Mouse (Mus musculus): ENCODE results near the gene Sco2.

Sco2 gene

GRCm38 (mm10) chr15:89373027-89373761, 452 bp downstream of the Sco2 start:
- DNase-seq: peak; percentile 87

- peak; percentile 42 for DNase-seq
Observed at GRCm38 (mm10) chr15:89372536-89372935, 1.1 kb downstream of the Sco2 start.

GRCm38 (mm10) chr15:89372068-89372467, 1.6 kb downstream of the Sco2 start:
- DNase-seq: peak; percentile 45

- peak; percentile 94 for DNase-seq
Observed at GRCm38 (mm10) chr15:89365141-89365551, 8.5 kb downstream of the Sco2 start.

DNA sequence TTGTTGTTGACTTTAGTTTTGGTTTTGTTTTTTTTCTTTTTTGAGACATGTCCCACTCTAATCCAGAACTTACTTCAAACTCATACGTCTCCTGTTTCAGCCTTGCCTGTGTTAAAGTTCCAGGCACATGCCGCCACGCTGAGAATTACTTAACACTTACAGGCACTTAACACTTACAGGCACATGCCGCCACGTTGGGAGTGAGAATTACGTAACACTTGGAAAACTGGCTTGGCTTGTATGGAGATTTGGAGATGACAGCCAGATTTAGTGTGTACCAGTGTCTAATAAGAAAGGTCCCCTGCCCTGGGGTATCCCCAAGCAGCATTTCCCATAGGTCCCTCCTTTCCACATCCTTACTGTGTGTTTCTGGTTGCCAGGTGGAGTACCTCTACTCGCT, 10.6 kb downstream of the Sco2 start:
- no peak for DNase-seq

- DNase-seq: no peak
Observed at GRCm38 (mm10) chr15:89358784-89359183, 14.9 kb downstream of the Sco2 start.

DNA sequence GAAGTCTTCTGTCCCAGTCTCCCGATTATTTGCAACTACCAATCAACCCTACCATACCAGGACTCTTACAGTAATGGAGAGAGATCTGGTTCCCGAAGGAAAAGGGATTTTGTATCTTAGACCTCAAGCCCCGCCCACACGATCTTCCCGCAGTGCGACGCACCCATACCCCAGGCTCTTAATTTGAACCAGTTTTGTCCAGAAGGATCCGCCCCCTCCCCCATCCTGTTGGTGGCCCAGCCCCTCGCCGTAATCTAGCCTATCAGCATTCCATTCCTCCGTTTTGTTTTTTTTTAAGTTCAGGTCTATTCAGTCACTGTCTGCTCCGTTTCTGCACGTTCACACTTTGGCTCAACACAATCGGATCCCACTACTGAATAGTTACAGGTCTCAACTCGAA, 17.3 kb downstream of the Sco2 start:
- DNase-seq: peak; percentile 65

DNA sequence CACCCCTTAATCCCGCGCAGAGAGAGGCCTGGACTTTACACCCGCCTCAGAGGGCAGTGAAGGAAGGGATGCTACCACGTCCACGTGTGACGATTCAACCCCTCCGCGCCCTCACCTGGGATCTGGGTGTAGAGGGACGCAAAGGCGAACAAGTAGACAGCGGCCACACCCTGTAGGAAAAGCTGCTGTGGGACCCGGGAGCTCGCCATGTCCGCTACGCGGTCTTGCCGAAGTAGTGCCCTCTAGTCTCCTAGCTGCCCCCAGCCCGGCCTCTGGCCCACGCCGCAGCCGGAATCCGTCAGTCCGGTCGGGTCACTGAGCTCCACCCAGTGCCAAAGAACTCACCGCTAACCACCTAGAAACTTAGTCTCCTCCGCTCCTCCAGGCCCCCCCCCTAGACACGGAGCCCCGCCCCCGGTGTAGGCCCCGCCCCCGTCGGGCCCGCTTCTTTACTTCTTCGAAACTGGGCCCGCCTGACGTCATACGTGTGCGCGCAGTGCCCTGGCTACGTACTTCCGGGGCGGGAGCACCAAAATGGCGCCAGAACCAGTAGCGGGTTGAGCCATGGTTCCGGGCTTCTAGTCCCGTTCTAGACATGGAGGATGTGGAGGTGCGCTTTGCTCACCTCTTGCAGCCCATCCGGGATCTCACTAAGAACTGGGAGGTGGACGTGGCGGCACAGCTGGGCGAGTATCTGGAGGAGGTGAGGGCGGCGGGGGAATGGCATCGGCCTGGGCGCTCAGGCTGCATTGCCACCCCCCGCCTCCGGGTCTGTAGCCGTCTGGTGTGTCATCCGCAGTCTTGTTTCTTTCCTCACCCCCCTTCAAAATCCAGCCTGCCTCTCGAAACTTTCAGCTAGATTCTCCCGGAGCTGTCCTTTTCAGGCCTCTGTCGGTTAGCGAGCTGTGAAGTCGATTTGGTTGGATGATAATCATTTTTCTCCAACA, 18.1 kb downstream of the Sco2 start, which contains the start of the genes Lmf2 and Ncaph2:
Gene Lmf2 (minus strand): TSS at position 419 of the 947 bp plus-strand sequence.
Gene Ncaph2 (plus strand): TSS at position 479 of the 947 bp plus-strand sequence.
- peak; percentile 94 for DNase-seq

- DNase-seq: peak; percentile 50
Observed at GRCm38 (mm10) chr15:89354455-89354854, 19.2 kb downstream of the Sco2 start.

- DNase-seq: peak; percentile 33
Observed at GRCm38 (mm10) chr15:89353837-89354236, 19.8 kb downstream of the Sco2 start.

GRCm38 (mm10) chr15:89352795-89353194, 20.9 kb downstream of the Sco2 start:
- DNase-seq: no peak

- no peak for DNase-seq
Observed at GRCm38 (mm10) chr15:89352054-89352453, 21.6 kb downstream of the Sco2 start.

DNA sequence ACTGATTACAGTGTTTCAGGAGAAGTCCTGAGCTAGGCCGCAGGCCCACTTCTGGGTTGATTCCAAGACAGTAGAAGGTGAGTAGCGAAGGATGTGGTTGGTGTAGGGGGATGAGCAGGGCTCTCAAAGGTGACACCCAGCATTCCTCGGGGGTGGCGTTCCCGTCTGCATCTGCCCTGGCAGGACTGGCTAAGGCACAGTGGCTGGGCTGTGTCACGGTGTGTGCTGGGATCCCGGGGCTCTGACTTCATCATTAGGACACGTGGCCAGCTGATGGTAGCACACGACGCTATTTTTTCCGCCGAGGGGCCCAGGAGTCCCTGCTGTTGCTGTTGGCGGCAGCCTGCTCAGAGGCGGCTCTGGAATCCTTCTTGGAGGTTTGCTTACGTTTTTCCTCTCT, 22.3 kb downstream of the Sco2 start:
- DNase-seq: no peak

DNA sequence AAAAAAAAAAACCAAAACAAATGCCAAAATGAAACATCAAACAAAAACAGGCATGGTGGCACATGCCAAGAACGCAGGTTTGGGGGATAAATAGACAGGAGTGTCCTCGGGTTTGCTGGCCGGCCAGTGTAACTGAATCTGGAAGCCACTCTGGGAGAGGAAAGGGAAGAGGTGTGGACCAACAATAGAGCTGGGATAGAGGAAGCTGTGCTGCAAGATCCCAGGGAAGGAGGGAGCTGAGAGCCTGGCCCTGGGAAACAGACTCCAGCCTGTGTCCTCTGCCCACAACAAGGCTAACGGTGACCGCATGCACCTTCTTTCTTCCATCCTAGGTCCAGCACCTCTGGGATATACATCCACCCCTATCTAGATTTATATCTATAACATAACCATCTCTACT, 23.2 kb downstream of the Sco2 start:
- no peak for DNase-seq

DNA sequence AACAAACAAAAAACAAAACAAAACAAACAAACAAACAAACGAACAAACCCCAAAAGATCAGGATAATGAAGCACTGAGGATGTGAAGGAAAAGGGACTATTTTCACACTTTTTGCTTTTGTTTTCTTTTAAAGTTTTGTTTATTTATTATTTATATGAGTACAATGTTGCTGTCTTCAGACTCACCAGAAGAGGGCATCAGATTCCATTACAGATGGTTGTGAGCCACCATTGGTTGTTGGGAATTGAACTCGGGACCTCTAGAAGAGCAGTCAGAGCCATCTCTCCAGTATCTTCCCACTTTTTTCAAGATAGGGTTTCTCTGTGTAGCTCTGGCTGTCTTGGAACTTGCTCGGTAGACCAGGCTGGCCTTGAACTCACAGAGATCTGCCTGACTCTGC, 30.3 kb downstream of the Sco2 start:
- DNase-seq: no peak

DNA sequence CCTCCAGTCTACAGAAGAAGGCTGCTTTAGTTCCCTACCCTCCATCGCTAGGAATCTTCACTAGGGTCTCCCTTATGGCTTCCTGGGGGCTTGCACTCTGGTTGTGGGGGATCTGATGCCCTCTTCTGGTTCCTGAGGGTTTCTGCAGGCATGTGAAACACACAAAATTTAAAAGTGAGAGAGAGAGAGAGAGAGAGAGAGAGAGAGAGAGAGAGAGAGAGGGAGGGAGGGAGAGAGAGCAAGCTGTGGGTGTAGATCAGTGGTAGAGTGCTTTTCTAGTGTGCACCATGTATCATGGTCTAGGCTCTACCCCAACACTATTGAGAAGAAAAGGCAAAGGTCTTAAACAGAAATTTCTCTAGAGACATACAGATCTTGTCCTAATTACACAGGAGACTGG, 32.0 kb downstream of the Sco2 start:
- no peak for DNase-seq

- DNase-seq: no peak
Observed at GRCm38 (mm10) chr15:89340136-89340535, 33.5 kb downstream of the Sco2 start.

DNA sequence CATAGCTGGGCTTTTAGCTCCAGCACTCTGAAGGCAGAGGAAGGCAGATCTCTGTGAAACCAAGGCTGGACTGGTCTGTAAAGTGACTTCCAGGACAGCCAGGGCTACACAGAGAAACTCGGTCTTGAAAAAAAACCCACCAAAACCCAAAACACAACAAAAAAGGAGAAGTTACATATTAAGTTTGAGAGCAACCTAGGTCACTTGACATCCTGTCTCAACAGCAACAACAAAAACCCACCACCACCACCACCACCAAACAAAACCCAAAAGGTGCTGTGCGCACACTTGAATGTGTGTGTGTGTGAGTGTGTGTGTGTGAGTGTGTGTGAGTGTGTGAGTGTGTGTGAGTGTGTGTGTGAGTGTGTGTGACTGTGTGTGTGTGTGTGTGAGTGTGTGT, 34.0 kb downstream of the Sco2 start:
- DNase-seq: no peak

DNA sequence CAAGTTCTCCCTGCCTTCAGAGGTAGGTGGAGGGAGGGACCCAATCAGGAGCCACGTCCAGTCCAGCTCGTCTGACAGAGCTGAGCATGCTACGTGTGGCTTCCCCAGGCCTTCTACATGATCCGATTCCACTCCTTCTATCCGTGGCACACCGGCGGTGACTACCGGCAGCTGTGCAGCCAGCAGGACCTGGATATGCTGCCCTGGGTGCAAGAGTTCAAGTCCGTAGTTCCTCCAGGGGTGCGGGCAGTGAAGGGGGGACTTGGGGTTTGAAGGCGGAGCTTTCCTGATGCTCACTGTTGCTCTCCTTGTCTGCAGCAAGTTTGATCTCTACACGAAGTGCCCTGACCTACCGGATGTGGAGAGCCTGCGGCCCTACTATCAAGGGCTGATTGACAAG, 37.2 kb downstream of the Sco2 start:
- DNase-seq: no peak

DNA sequence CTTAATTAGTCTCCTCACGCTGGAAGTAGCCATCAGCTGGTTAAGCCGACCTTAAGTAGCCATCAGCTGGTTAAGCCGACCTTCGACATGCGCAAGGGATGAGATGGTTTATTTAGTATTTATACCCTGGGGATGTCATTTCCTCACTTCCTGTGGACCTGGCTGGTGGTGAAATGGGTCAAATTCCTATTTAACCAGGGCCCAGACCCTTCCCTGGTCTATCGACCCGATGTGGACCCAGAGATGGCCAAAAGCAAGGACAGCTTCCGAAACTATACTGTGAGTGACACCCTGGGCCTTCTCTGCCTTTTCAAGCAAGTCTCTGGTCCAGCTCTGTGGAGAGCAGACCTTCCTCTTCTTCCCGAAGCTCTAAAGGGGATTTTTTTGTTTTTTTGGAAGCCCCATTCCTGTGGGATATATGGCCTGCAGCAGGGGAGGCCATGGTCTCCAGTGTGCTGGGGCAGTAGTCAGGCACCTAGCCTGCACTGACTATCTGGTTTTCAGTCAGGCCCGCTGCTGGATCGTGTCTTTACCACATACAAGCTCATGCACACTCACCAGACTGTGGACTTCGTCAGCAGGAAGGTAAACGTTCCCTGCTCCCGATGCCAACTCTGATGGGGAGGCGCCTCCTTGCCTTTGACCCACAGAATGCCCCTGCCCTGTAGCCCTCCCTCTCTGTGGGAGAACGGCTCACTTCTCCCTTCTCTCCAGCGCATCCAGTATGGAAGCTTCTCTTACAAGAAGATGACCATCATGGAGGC, 38.7 kb downstream of the Sco2 start:
- DNase-seq: no peak

- DNase-seq: no peak
Observed at GRCm38 (mm10) chr15:89334271-89334670, 39.4 kb downstream of the Sco2 start, which contains the start of gene Miox. Miox (plus strand) TSS chr15:89334398.

DNA sequence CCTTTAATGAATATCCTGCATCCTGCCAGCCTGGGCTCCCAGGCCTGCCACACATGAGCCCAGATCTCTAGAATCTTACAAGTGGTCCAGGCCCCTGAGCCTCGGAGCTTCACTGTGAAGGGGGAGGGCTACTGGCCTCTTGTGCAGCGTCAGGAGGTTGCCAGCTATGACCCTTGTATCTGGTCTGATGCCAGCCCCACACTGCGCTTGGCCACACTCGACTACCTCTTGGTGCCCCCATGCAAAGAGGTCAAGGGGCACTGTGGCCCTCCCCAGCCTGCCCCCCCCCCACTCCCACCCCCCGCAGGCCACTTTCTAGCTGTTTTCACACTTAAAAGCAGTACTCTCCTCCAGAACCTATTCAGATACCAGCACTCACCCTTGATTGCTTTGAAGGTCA, 47.2 kb downstream of the Sco2 start:
- DNase-seq: no peak

- no peak for DNase-seq
Observed at GRCm38 (mm10) chr15:89323656-89324055, 50.0 kb downstream of the Sco2 start.
